Mouse (Mus musculus) hematopoietic stem cell, adult 5-6 weeks (primary cell): ENCODE measurements around the gene Pate2. TPM values are rescaled to one million over a fixed set of nuclear protein-coding genes. Genes with fewer than 3 reads are reported as not detected.
A peak's percentile ranks its signal among the peaks of the same experiment; 100 is the strongest.
"Not testable (repeated sequence)": the region's sequence is repeated elsewhere in the genome, so short reads cannot be mapped to it uniquely, and the experiment has no call there.

Experiments
- ATAC-seq, 2 experiments: fragments of 125-278 bp in 1 of 2; replicated peaks in 1 of 2; 2 replicates each; pipeline ENCODE4 v1.8.0; 2016 to 2017; ENCODE audit warnings: inconsistent platforms in 2 of 2, mild to moderate bottlenecking in 2 of 2, moderate number of reproducible peaks in 2 of 2, low read depth in 1 of 2, moderate TSS enrichment in 1 of 2; ENCODE audit not compliant: low FRiP score in 2 of 2, poor library complexity in 2 of 2, severe bottlenecking in 2 of 2, insufficient read depth in 1 of 2, low TSS enrichment in 1 of 2
- total RNA-seq: library from RNA; stranded (forward); fragments of 172-1452, 232-1000 nt; gene quantifications from 2 replicates; pipeline ENCODE4 v1.2.3, GENCODE M21; 2017

Pate2 gene
- total RNA-seq, 1 experiment from 2014 or later = not detected

GRCm38 (mm10) chr9:35614005-35614404, 43.9 kb downstream of the Pate2 start:
- ATAC-seq = 0 out of 4 replicates have a peak, but pooled peaks of 1 of the 2 experiments have one; percentile 32

GRCm38 (mm10) chr9:35616784-35617183, 46.7 kb downstream of the Pate2 start:
- not testable (repeated sequence) for ATAC-seq

- ATAC-seq = no peak
These were observed 62.9 kb downstream of the Pate2 start for GRCm38 (mm10) chr9:35632981-35633380.

GRCm38 (mm10) chr9:35648102-35648501, 78.0 kb downstream of the Pate2 start, which contains the start of gene Pate3:
Gene Pate3, minus strand, starts transcription at chr9:35648202.
- no peak for ATAC-seq

GRCm38 (mm10) chr9:35673557-35673956, 103.5 kb downstream of the Pate2 start:
- ATAC-seq = no peak

GRCm38 (mm10) chr9:35687013-35687412, 116.9 kb downstream of the Pate2 start, which contains the start of gene Pate1:
Gene Pate1, minus strand, starts transcription at chr9:35687390.
- ATAC-seq = no peak

GRCm38 (mm10) chr9:35691924-35692323, 121.8 kb downstream of the Pate2 start:
- ATAC-seq = no peak

- no peak for ATAC-seq
These were observed 137.2 kb downstream of the Pate2 start for GRCm38 (mm10) chr9:35707265-35707664.

Other genes with a start within 250 kb of the Pate2 start
- gene Cdon, start 149.2 kb upstream of the Pate2 start, total RNA-seq = 0.94 and 2.0 TPM in 2 replicates
- not detected in 2 replicates for gene Gm1113, start 52.0 kb upstream of the Pate2 start, total RNA-seq
- gene Ddx25, start 11.8 kb upstream of the Pate2 start, total RNA-seq = 0.31 TPM in 1 of 2 replicates, not detected in the other
- gene Pus3, start 11.7 kb upstream of the Pate2 start, total RNA-seq = 36.8 and 48.9 TPM in 2 replicates
- 6.9 and 10.8 TPM in 2 replicates for gene Hyls1, start 114 bp downstream of the Pate2 start, total RNA-seq
- not detected in 2 replicates for gene Pate4, start 41.7 kb downstream of the Pate2 start, total RNA-seq
- not detected in 2 replicates for gene Pate3, start 77.9 kb downstream of the Pate2 start, total RNA-seq
- not detected in 2 replicates for gene Pate1, start 117.1 kb downstream of the Pate2 start, total RNA-seq
- not detected in 2 replicates for gene Gm17677, start 170.8 kb downstream of the Pate2 start, total RNA-seq
- not detected in 2 replicates for gene Gm17727, start 207.8 kb downstream of the Pate2 start, total RNA-seq
- not detected in 2 replicates for gene Gm27235, start 219.8 kb downstream of the Pate2 start, total RNA-seq
- gene D730048I06Rik, start 219.8 kb downstream of the Pate2 start, total RNA-seq = not detected in 2 replicates